Mouse (Mus musculus): ENCODE results near the gene Tspan11.

- TF ChIP-seq POLR2A (IDR thresholded peaks at IDR 0.05; ENCODE audit: borderline replicate concordance, extremely low read depth, low read depth, low read length) (no peak), CTCF (IDR thresholded peaks at IDR 0.05; ENCODE audit: insufficient read depth, low read length) (no peak)
Observed at GRCm38 (mm10) chr6:127869121-127869520, 18.3 kb upstream of the Tspan11 start.

All from lung, adult 2 months (tissue).